Comparison of ENCODE assay signal across 31 mouse cellular contexts in genomic region chr2:130207996-130208395, GRCm38 (mm10). TPM values are rescaled to one million over a fixed set of nuclear protein-coding genes. Genes with fewer than 3 reads are reported as not detected.
DNase-seq lines count a peak whose midpoint lies in the region; ATAC-seq and TF ChIP-seq lines count a peak whose summit lies in the region.
"Had no signal": no experiment of that assay in that cellular context is flagged by ENCODE, and none has a peak within 500 bp of the region (broad histone marks: within the 10 kb centered on the region; RNA-seq: fewer than 3 reads in every experiment).

No protein-coding gene starts in this region.

- H3K4me3 ChIP-seq in midbrain, embryonic 10.5 days, result no peak overlapping the region
- H3K4me3 ChIP-seq in midbrain, embryonic 15.5 days, result no peak overlapping the region
- no peak overlapping the region for H3K4me3 ChIP-seq in ES-E14 (ENCODE audit: insufficient read depth in 1 of 2, low read depth in 1 of 2, low read length in 2 of 2, poor library complexity in 1 of 2, severe bottlenecking in 1 of 2)
- H3K4me3 ChIP-seq in kidney, embryonic 14.5 days (ENCODE audit: low read length), result no peak overlapping the region
- H3K4me3 ChIP-seq: embryonic facial prominence, embryonic 15.5 days; intestine, embryonic 15.5 days; layer of hippocampus, adult 2 months; limb, embryonic 13.5 days; liver, embryonic 12.5 days; midbrain, embryonic 13.5 days had no signal

- H3K9me3 ChIP-seq in midbrain, embryonic 10.5 days (replicated peaks), result no peaks in the 10 kb centered on the region
- H3K9me3 ChIP-seq in midbrain, embryonic 15.5 days, result no peaks in the 10 kb centered on the region
- H3K9me3 ChIP-seq in ES-E14 (ENCODE audit: control insufficient read depth, insufficient read depth, low read depth, low read length), result no peaks in the 10 kb centered on the region
- no peaks in the 10 kb centered on the region for H3K9me3 ChIP-seq in kidney, embryonic 14.5 days (ENCODE audit: control insufficient read depth, low read length)
- H3K9me3 ChIP-seq: embryonic facial prominence, embryonic 15.5 days; G1E; intestine, embryonic 15.5 days; limb, embryonic 13.5 days; liver, embryonic 12.5 days; midbrain, embryonic 13.5 days had no signal

- no peak overlapping the region for H3K9ac ChIP-seq in midbrain, embryonic 15.5 days
- no peak overlapping the region for H3K9ac ChIP-seq in ES-E14 (ENCODE audit: insufficient read depth, low read depth, low read length, poor library complexity, severe bottlenecking)
- H3K9ac ChIP-seq in kidney, embryonic 14.5 days (ENCODE audit: low read depth, low read length), result no peak overlapping the region
- H3K9ac ChIP-seq: embryonic facial prominence, embryonic 15.5 days; forebrain, postnatal 0 days; intestine, embryonic 15.5 days; limb, embryonic 13.5 days; liver, embryonic 12.5 days; midbrain, embryonic 13.5 days had no signal

- 89% methylated on average over 3 of the region's 3 CpGs for WGBS in midbrain, embryonic 10.5 days
- 85% methylated on average over 3 of the region's 3 CpGs for WGBS in midbrain, embryonic 15.5 days
- WGBS in kidney, embryonic 14.5 days, result 89% methylated on average over 3 of the region's 3 CpGs

- DNase-seq in heart, adult 11 months, result peak; percentile 23
- no peak for DNase-seq in heart, adult 8-10 months (ENCODE audit: low spot score)
- peak; percentile 16 for DNase-seq in midbrain, embryonic 10.5 days (ENCODE audit: low spot score)
- peak; percentile 35 for DNase-seq in ES-E14 (ENCODE audit: low read depth, low spot score)
- peak; percentile 36 for DNase-seq in brain, embryonic 14.5 days (ENCODE audit: low read depth)
- no peak for DNase-seq in urinary bladder, postnatal 10 days (ENCODE audit: low spot score)
- DNase-seq: adrenal gland, postnatal 14 days; cerebellum, adult 9-10 months; forebrain, postnatal 0 days; gastrocnemius, postnatal 25 days; kidney, adult 9 months; kidney, postnatal 25 days; layer of hippocampus, postnatal 36 days; lung, adult 18-20 months; thymus, postnatal 25 days had no signal

- H3K36me3 ChIP-seq in midbrain, embryonic 10.5 days, result no peaks in the 10 kb centered on the region
- no peaks in the 10 kb centered on the region for H3K36me3 ChIP-seq in midbrain, embryonic 15.5 days (replicated peaks)
- no peaks in the 10 kb centered on the region for H3K36me3 ChIP-seq in ES-E14 (ENCODE audit: control insufficient read depth, insufficient read depth, low read length, poor library complexity, severe bottlenecking)
- H3K36me3 ChIP-seq in kidney, embryonic 14.5 days (ENCODE audit: control insufficient read depth, insufficient read depth, low read length), result no peaks in the 10 kb centered on the region
- H3K36me3 ChIP-seq: embryonic facial prominence, embryonic 15.5 days; G1E; intestine, embryonic 15.5 days; limb, embryonic 13.5 days; liver, embryonic 12.5 days; midbrain, embryonic 13.5 days had no signal

- in situ Hi-C loops in ES-E14 (cut with MboI; ENCODE audit: low sequenced_read_pairs in 2 of 2, unreplicated experiment in 2 of 2), result no loop called here

- no peaks in the 10 kb centered on the region for H3K27me3 ChIP-seq in midbrain, embryonic 10.5 days (ENCODE audit: low read depth, poor library complexity, severe bottlenecking)
- no peaks in the 10 kb centered on the region for H3K27me3 ChIP-seq in midbrain, embryonic 15.5 days (replicated peaks)
- no peaks in the 10 kb centered on the region for H3K27me3 ChIP-seq in kidney, embryonic 14.5 days (ENCODE audit: control insufficient read depth, insufficient read depth, low read length)
- H3K27me3 ChIP-seq: embryonic facial prominence, embryonic 15.5 days; intestine, embryonic 15.5 days; limb, embryonic 13.5 days; midbrain, embryonic 13.5 days had no signal

- H3K4me2 ChIP-seq in midbrain, embryonic 15.5 days, result no peak overlapping the region
- no peak overlapping the region for H3K4me2 ChIP-seq in kidney, embryonic 14.5 days (replicated peaks; ENCODE audit: low read depth, low read length)
- H3K4me2 ChIP-seq: embryonic facial prominence, embryonic 15.5 days; intestine, embryonic 15.5 days; limb, embryonic 13.5 days; liver, embryonic 12.5 days; midbrain, embryonic 13.5 days had no signal

- H3K27ac ChIP-seq in midbrain, embryonic 10.5 days (replicated peaks), result no peak overlapping the region
- no peak overlapping the region for H3K27ac ChIP-seq in midbrain, embryonic 15.5 days
- H3K27ac ChIP-seq in ES-E14 (ENCODE audit: insufficient read depth, low read depth, low read length, poor library complexity, severe bottlenecking), result no peak overlapping the region
- no peak overlapping the region for H3K27ac ChIP-seq in kidney, embryonic 14.5 days (ENCODE audit: low read depth, low read length)
- H3K27ac ChIP-seq: embryonic facial prominence, embryonic 15.5 days; intestine, embryonic 15.5 days; layer of hippocampus, adult 2 months; limb, embryonic 13.5 days; liver, embryonic 12.5 days; midbrain, embryonic 13.5 days had no signal

- no peaks in the 10 kb centered on the region for H3K4me1 ChIP-seq in midbrain, embryonic 10.5 days
- H3K4me1 ChIP-seq in midbrain, embryonic 15.5 days, result no peaks in the 10 kb centered on the region
- H3K4me1 ChIP-seq in ES-E14 (ENCODE audit: control insufficient read depth in 2 of 2, insufficient read depth in 2 of 2, low read length in 2 of 2, poor library complexity in 1 of 2), result no peaks in the 10 kb centered on the region
- no peaks in the 10 kb centered on the region for H3K4me1 ChIP-seq in kidney, embryonic 14.5 days (ENCODE audit: control insufficient read depth, insufficient read depth, low read length)
- H3K4me1 ChIP-seq: embryonic facial prominence, embryonic 15.5 days; intestine, embryonic 15.5 days; limb, embryonic 13.5 days; liver, embryonic 12.5 days; midbrain, embryonic 13.5 days had no signal

- no peak for ATAC-seq in midbrain, embryonic 15.5 days (replicated peaks)
- no peak for ATAC-seq in kidney, embryonic 14.5 days (ENCODE audit: low FRiP score, low TSS enrichment)
- ATAC-seq: CD4-positive, CD25-positive, alpha-beta regulatory T cell, adult 4 months; forebrain, postnatal 0 days; intestine, embryonic 15.5 days; liver, embryonic 12.5 days; midbrain, embryonic 13.5 days had no signal

- no peak for TF ChIP-seq POLR2A in brain, embryonic 14.5 days (IDR thresholded peaks at IDR 0.05; ENCODE audit: borderline replicate concordance, extremely low read depth, insufficient read depth, insufficient read length, poor library complexity, severe bottlenecking)

- no peak for TF ChIP-seq CTCF in brain, embryonic 14.5 days (IDR thresholded peaks at IDR 0.05; ENCODE audit: borderline replicate concordance, extremely low read depth, insufficient read depth, insufficient read length)

TF ChIP-seq in ES-E14, 5 proteins besides CTCF, POLR2A, EP300 and RAD21:
- TF ChIP-seq ZNF384 (IDR thresholded peaks at IDR 0.05; ENCODE audit: low read depth, low read length) (no peak), ZC3H11A (IDR thresholded peaks at IDR 0.05; ENCODE audit: borderline replicate concordance, low read depth, low read length) (no peak)
TF ChIP-seq in ES-E14: peak in this region for 0.

RNA-seq across cellular contexts. Expression of gene Tmc2, which starts 13.0 kb away (rescaled TPM):
- total RNA-seq in heart, adult 8-10 months (2022), result not detected
- not detected in 2 replicates for polyA plus RNA-seq in midbrain, embryonic 10.5 days (2016; fragmentation: Nextera tagmentation; extraction: Ambion mirVana)
- not detected in 2 replicates for polyA plus RNA-seq in midbrain, embryonic 15.5 days (2015; fragmentation: Nextera tagmentation; extraction: Ambion mirVana)
- 0.09 and 0.16 TPM in 2 replicates for total RNA-seq in ES-E14 (2012; rRNA removed)
- polyA plus RNA-seq in brain, embryonic 14.5 days (2012; rRNA removed), result 0.05 TPM in 1 of 2 replicates, not detected in the other
- not detected in 2 replicates for polyA plus RNA-seq in kidney, embryonic 14.5 days (2014; fragmentation: Nextera tagmentation; extraction: Ambion mirVana)
- total RNA-seq: adrenal gland, postnatal 14 days; common myeloid progenitor, adult 5-6 weeks; forebrain, postnatal 0 days; gastrocnemius, postnatal 25 days; hematopoietic stem cell, adult 5-6 weeks; layer of hippocampus, postnatal 36 days; left cerebral cortex, postnatal 14 days had no signal
- polyA plus RNA-seq: CD4-positive, CD25-positive, alpha-beta regulatory T cell, adult 4 months; embryonic facial prominence, embryonic 15.5 days; forebrain, postnatal 0 days; G1E; heart, postnatal 0 days; intestine, embryonic 15.5 days; limb, embryonic 13.5 days; liver, embryonic 12.5 days; midbrain, embryonic 13.5 days; spleen, adult 2 months; stomach, embryonic 14.5 days had no signal

RNA-seq across cellular contexts. Expression of gene Snrpb, which starts 28.8 kb away (rescaled TPM):
- total RNA-seq in heart, adult 8-10 months (2022), result 100 to 1,000 TPM; 111 to 128 (median 122) TPM
- 859 and 934 TPM in 2 replicates for polyA plus RNA-seq in midbrain, embryonic 10.5 days (2016; fragmentation: Nextera tagmentation; extraction: Ambion mirVana)
- polyA plus RNA-seq in midbrain, embryonic 15.5 days (2015; fragmentation: Nextera tagmentation; extraction: Ambion mirVana), result 313 and 342 TPM in 2 replicates
- total RNA-seq in ES-E14 (2012; rRNA removed), result 278 and 339 TPM in 2 replicates
- polyA plus RNA-seq in brain, embryonic 14.5 days (2012; rRNA removed), result 268 and 420 TPM in 2 replicates
- 753 and 776 TPM in 2 replicates for polyA plus RNA-seq in kidney, embryonic 14.5 days (2014; fragmentation: Nextera tagmentation; extraction: Ambion mirVana)

Comparison
In these comparisons a context has a peak if more than half of its experiments do, and no peak if none do; other contexts are left out.
1. DNase-seq: peak in heart, adult 11 months (single experiment), midbrain, embryonic 10.5 days (single experiment), ES-E14 (single experiment) and brain, embryonic 14.5 days (single experiment); none in heart, adult 8-10 months (single experiment) and urinary bladder, postnatal 10 days (single experiment).